Mouse (Mus musculus) CH12.LX (cell line): ENCODE measurements around the gene Mfsd11. TPM values are rescaled to one million over a fixed set of nuclear protein-coding genes. Genes with fewer than 3 reads are reported as not detected.

Source experiments
- DNase-seq: peaks from one replicate; pipeline ENCODE4 v3.0.0-alpha.2; 2013; ENCODE audit errors: extremely low read depth
- H3K27ac ChIP-seq: 2 replicates; pipeline ENCODE4 v1.5.1; 2012; ENCODE audit warnings: low read depth, mild to moderate bottlenecking, control low read depth, moderate library complexity; ENCODE audit not compliant: insufficient read depth
- H3K27me3 ChIP-seq: replicated peaks from 2 replicates; pipeline ENCODE3; 2012; ENCODE audit warnings: inconsistent platforms
- H3K36me3 ChIP-seq, 2 experiments: replicated peaks in 1 of 2; 2 replicates each; pipeline versions ENCODE3 to v1.6.1; 2012; ENCODE audit warnings: inconsistent platforms in 1 of 2, low read length in 1 of 2, mild to moderate bottlenecking in 1 of 2, mixed read lengths in 1 of 2, moderate library complexity in 1 of 2; ENCODE audit not compliant: control insufficient read depth in 1 of 2, insufficient read depth in 1 of 2
- H3K4me1 ChIP-seq, 2 experiments: 2 replicates each; pipeline ENCODE4 v1.6.1; 2012; ENCODE audit warnings: inconsistent platforms in 1 of 2, moderate library complexity in 1 of 2; ENCODE audit not compliant: insufficient read depth in 2 of 2, control insufficient read depth in 1 of 2
- H3K4me2 ChIP-seq: 2 replicates; pipeline ENCODE4 v1.6.1; 2012; ENCODE audit warnings: low read depth, mild to moderate bottlenecking, control low read depth; ENCODE audit not compliant: poor library complexity, insufficient read depth, severe bottlenecking
- H3K4me3 ChIP-seq, 3 experiments: fragments of 150-350 bp in 1 of 3; sonication (generic) in 1 of 3; replicated peaks in 1 of 3; 2 replicates each; pipeline versions ENCODE3 to v1.5.1; 2011 to 2012; ENCODE audit warnings: low read depth in 2 of 3, low read length in 2 of 3, mild to moderate bottlenecking in 2 of 3, moderate library complexity in 2 of 3, control low read depth in 1 of 3, improper control_type of control experiment in 1 of 3, inconsistent platforms in 1 of 3, mixed read lengths in 1 of 3; ENCODE audit not compliant: poor library complexity in 1 of 3
- H3K79me2 ChIP-seq: replicated peaks from 2 replicates; pipeline ENCODE4 v1.6.1; 2012; ENCODE audit warnings: mild to moderate bottlenecking, moderate library complexity; ENCODE audit not compliant: control insufficient read depth, poor library complexity, insufficient read depth, severe bottlenecking; ENCODE audit errors: extremely low read depth
- H3K9ac ChIP-seq: 2 replicates; pipeline ENCODE4 v1.6.1; 2012; ENCODE audit warnings: low read depth, mild to moderate bottlenecking, control low read depth, moderate library complexity; ENCODE audit not compliant: insufficient read depth
- H3K9me3 ChIP-seq: replicated peaks from 2 replicates; pipeline ENCODE3; 2012; ENCODE audit warnings: low read length, inconsistent platforms, mixed read lengths
- CHD1 ChIP-seq: IDR thresholded peaks from 2 replicates; pipeline ENCODE4 v1.6.1; 2012; ENCODE audit warnings: low read depth, low read length, improper control_type of control experiment, inconsistent platforms
- CHD2 ChIP-seq: IDR thresholded peaks from 2 replicates; pipeline ENCODE4 v1.6.1; 2011; ENCODE audit warnings: low read length, improper control_type of control experiment
- CTCF ChIP-seq, 2 experiments: IDR thresholded peaks in 1 of 2; conservative IDR thresholded peaks in 1 of 2; 2 replicates each; pipeline ENCODE4 v1.5.1; 2011 to 2012; ENCODE audit warnings: low read depth in 2 of 2, low read length in 2 of 2, improper control_type of control experiment in 1 of 2, inconsistent platforms in 1 of 2, mild to moderate bottlenecking in 1 of 2, moderate library complexity in 1 of 2
- E2F4 ChIP-seq: IDR thresholded peaks from 2 replicates; pipeline ENCODE4 v1.6.1; 2011; ENCODE audit warnings: low read depth, low read length, improper control_type of control experiment; ENCODE audit not compliant: insufficient replicate concordance
- ELF1 ChIP-seq: IDR thresholded peaks from 2 replicates; pipeline ENCODE4 v1.6.1; 2014; ENCODE audit warnings: low read depth, mild to moderate bottlenecking, inconsistent platforms, low read length, improper control_type of control experiment
- EP300 ChIP-seq: IDR thresholded peaks from 2 replicates; pipeline ENCODE4 v1.6.1; 2011; ENCODE audit warnings: low read length, improper control_type of control experiment
- ETS1 ChIP-seq: conservative IDR thresholded peaks from 2 replicates; pipeline ENCODE4 v1.6.1; 2012; ENCODE audit warnings: low read depth, mild to moderate bottlenecking, inconsistent platforms, low read length, improper control_type of control experiment, moderate library complexity
- GABPA ChIP-seq: IDR thresholded peaks from 2 replicates; pipeline ENCODE4 v1.6.1; 2012; ENCODE audit warnings: low read depth, low read length, improper control_type of control experiment, inconsistent platforms; ENCODE audit not compliant: insufficient replicate concordance
- HCFC1 ChIP-seq: IDR thresholded peaks from 2 replicates; pipeline ENCODE4 v1.6.1; 2012; ENCODE audit warnings: low read depth, mild to moderate bottlenecking, inconsistent platforms, low read length, improper control_type of control experiment
- JUND ChIP-seq: conservative IDR thresholded peaks from 2 replicates; pipeline ENCODE4 v1.6.1; 2011; ENCODE audit warnings: low read depth, low read length, improper control_type of control experiment
- KAT2A ChIP-seq: IDR thresholded peaks from 2 replicates; pipeline ENCODE4 v1.6.1; 2012; ENCODE audit warnings: low read length, improper control_type of control experiment, inconsistent platforms; ENCODE audit not compliant: insufficient replicate concordance
- MAX ChIP-seq: IDR thresholded peaks from 2 replicates; pipeline ENCODE4 v1.6.1; 2011; ENCODE audit warnings: low read length, improper control_type of control experiment
- MAZ ChIP-seq: IDR thresholded peaks from 2 replicates; pipeline ENCODE4 v1.6.1; 2012; ENCODE audit warnings: low read depth, mild to moderate bottlenecking, inconsistent platforms, low read length, improper control_type of control experiment, moderate library complexity
- MXI1 ChIP-seq: IDR thresholded peaks from 2 replicates; pipeline ENCODE4 v1.6.1; 2011; ENCODE audit warnings: mild to moderate bottlenecking, low read depth, low read length, improper control_type of control experiment
- NELFE ChIP-seq: IDR thresholded peaks from 2 replicates; pipeline ENCODE4 v1.6.1; 2011; ENCODE audit warnings: low read depth, low read length, improper control_type of control experiment
- PAX5 ChIP-seq: IDR thresholded peaks from 2 replicates; pipeline ENCODE4 v1.6.1; 2012; ENCODE audit warnings: low read length, inconsistent platforms, mixed read lengths
- POLR2A ChIP-seq: IDR thresholded peaks from 2 replicates; pipeline ENCODE4 v1.6.1; 2011; ENCODE audit warnings: low read depth, mild to moderate bottlenecking, improper control_type of control experiment, low read length
- RAD21 ChIP-seq: IDR thresholded peaks from 2 replicates; pipeline ENCODE4 v1.6.1; 2011; ENCODE audit warnings: low read depth, mild to moderate bottlenecking, low read length, improper control_type of control experiment, moderate library complexity
- RCOR1 ChIP-seq: conservative IDR thresholded peaks from 2 replicates; pipeline ENCODE4 v1.6.1; 2012; ENCODE audit warnings: low read depth, mild to moderate bottlenecking, inconsistent platforms, low read length, improper control_type of control experiment
- SMC3 ChIP-seq: IDR thresholded peaks from 2 replicates; pipeline ENCODE4 v1.6.1; 2011; ENCODE audit warnings: low read depth, low read length, improper control_type of control experiment
- TCF12 ChIP-seq: IDR thresholded peaks from 2 replicates; pipeline ENCODE4 v1.6.1; 2014; ENCODE audit warnings: low read depth, mild to moderate bottlenecking, inconsistent platforms, low read length, improper control_type of control experiment
- UBTF ChIP-seq: IDR thresholded peaks from 2 replicates; pipeline ENCODE4 v1.6.1; 2012; ENCODE audit warnings: low read depth, mild to moderate bottlenecking, inconsistent platforms, low read length, improper control_type of control experiment, moderate library complexity
- USF1 ChIP-seq: IDR thresholded peaks from 2 replicates; pipeline ENCODE4 v1.6.1; 2014; ENCODE audit warnings: low read depth, mild to moderate bottlenecking, inconsistent platforms, low read length, improper control_type of control experiment
- USF2 ChIP-seq: conservative IDR thresholded peaks from 2 replicates; pipeline ENCODE4 v1.6.1; 2011; ENCODE audit warnings: low read depth, low read length, improper control_type of control experiment
- ZKSCAN1 ChIP-seq: IDR thresholded peaks from 2 replicates; pipeline ENCODE4 v1.6.1; 2012; ENCODE audit warnings: low read depth, inconsistent platforms, low read length, improper control_type of control experiment, borderline replicate concordance
- ZMIZ1 ChIP-seq: IDR thresholded peaks from 2 replicates; pipeline ENCODE4 v1.6.1; 2012; ENCODE audit warnings: low read depth, mild to moderate bottlenecking, inconsistent platforms, low read length, improper control_type of control experiment
- ZNF384 ChIP-seq: IDR thresholded peaks from 2 replicates; pipeline ENCODE4 v1.6.1; 2012; ENCODE audit warnings: low read depth, low read length, improper control_type of control experiment, inconsistent platforms
- dilution Hi-C: fragments of 300-500 bp; cut with MboI; formaldehyde crosslinking; loops from 2 replicates; pipeline ENCODE4 v1.14.3; 2020; ENCODE audit warnings: low sequenced_read_pairs; ENCODE audit not compliant: extremely low pct_unique_long_range_greater_than_20kb, extremely low pct_ligation_motif_present
- in situ Hi-C: fragments of 300-500 bp; cut with MboI; formaldehyde crosslinking; loops from 3 replicates; pipeline ENCODE4 v1.14.3; 2019; ENCODE audit warnings: low sequenced_read_pairs, low pct_ligation_motif_present, low pct_unique_long_range_greater_than_20kb, mixed read lengths
- polyA plus RNA-seq: library from polyadenylated mRNA; unstranded; fragments of >175 nt; gene quantifications from 2 replicates; pipeline ENCODE4 v1.2.1, GENCODE M21; 2012; ENCODE audit warnings: low read depth; ENCODE audit not compliant: insufficient read length
- total RNA-seq, 2 experiments: library from RNA; depleted of rRNA; stranded (reverse); fragments of 300-350 nt in 1 of 2; fragments of >200 nt in 1 of 2; gene quantifications; 2 replicates each; pipeline ENCODE4 v1.2.3; 2012 to 2014

Mfsd11 gene
- total and polyA plus RNA-seq, 3 experiments, result 4.1 to 17.7 (median 13.2) TPM

- H3K79me2 ChIP-seq, result no peaks in the 10 kb centered on the region
- no peak overlapping the region for H3K27ac ChIP-seq
- no peaks in the 10 kb centered on the region for H3K9me3 ChIP-seq
- H3K4me1 ChIP-seq, result peaks cover 9 to 50% of the 10 kb centered on the region in 2 experiments
- H3K36me3 ChIP-seq, result peaks cover 36 to 57% of the 10 kb centered on the region in 2 experiments
- no peak overlapping the region for H3K4me3 ChIP-seq
- dilution Hi-C loops, result no loop called here
- in situ Hi-C loops, result no loop called here
- H3K4me2 ChIP-seq, result no peak overlapping the region
- H3K9ac ChIP-seq, result no peak overlapping the region
- TF ChIP-seq JUND (no peak), USF1 (no peak), ELF1 (no peak), ZKSCAN1 (no peak), CTCF (conservative IDR thresholded peaks at IDR 0.05 in 1 of 2, IDR thresholded peaks at IDR 0.05 in 1 of 2; ENCODE audit: low read depth in 2 of 2, low read length in 2 of 2) (no peak), MAZ (no peak), ETS1 (no peak), SMC3 (no peak), USF2 (no peak), KAT2A (no peak), ZNF384 (no peak), RAD21 (no peak), UBTF (no peak), HCFC1 (no peak), MAX (no peak), EP300 (no peak), PAX5 (no peak), TCF12 (no peak), CHD2 (no peak), CHD1 (no peak)
- TF ChIP-seq, all 38 proteins: peak for 0
- H3K27me3 ChIP-seq, result no peaks in the 10 kb centered on the region
- DNase-seq, result no peak
Measured at GRCm38 (mm10) chr11:116871538-116871937, 19.3 kb downstream of the Mfsd11 start.

- TF ChIP-seq PAX5, result no peak
- no peak for TF ChIP-seq NELFE
- no peak for TF ChIP-seq UBTF
- TF ChIP-seq ELF1, result no peak
- TF ChIP-seq POLR2A, result no peak
- no peak for TF ChIP-seq SMC3
- no peak for TF ChIP-seq GABPA
- TF ChIP-seq USF2, result no peak
- TF ChIP-seq RCOR1, result no peak
- TF ChIP-seq CHD1, result no peak
- TF ChIP-seq ZMIZ1, result no peak
- no peak for TF ChIP-seq E2F4
- TF ChIP-seq JUND, result no peak
- no peak for TF ChIP-seq ETS1
- no peak for TF ChIP-seq EP300
- no peak for TF ChIP-seq MXI1
- TF ChIP-seq CHD2, result no peak
- TF ChIP-seq MAZ, result no peak
- no peak for TF ChIP-seq MAX
- Histone ChIP-seq H3K4me3 (no peak overlapping the region), H3K27ac (no peak overlapping the region), H3K4me1 (peaks cover 8 to 26% of the 10 kb centered on the region in 2 experiments), H3K36me3 (peaks cover 36 to 54% of the 10 kb centered on the region in 2 experiments), H3K79me2 (no peaks in the 10 kb centered on the region), H3K4me2 (no peak overlapping the region), H3K27me3 (no peaks in the 10 kb centered on the region), H3K9me3 (no peaks in the 10 kb centered on the region), H3K9ac (no peak overlapping the region)
- dilution Hi-C loops, result no loop called here
- DNase-seq, result no peak
- in situ Hi-C loops, result no loop called here
Measured at GRCm38 (mm10) chr11:116873987-116874386, 21.7 kb downstream of the Mfsd11 start.
